In genomic region chr16:76406897-76407296, GRCm38 (mm10) we compare ENCODE assay signal across 10 mouse cellular contexts. TPM values are rescaled to one million over a fixed set of nuclear protein-coding genes. Genes with fewer than 3 reads are reported as not detected.
A peak's percentile ranks its signal among the peaks of the same experiment; 100 is the strongest.
DNase-seq lines count a peak whose midpoint lies in the region; ATAC-seq lines count a peak whose summit lies in the region.
"Had no signal": no experiment of that assay in that cellular context is flagged by ENCODE, and none has a peak within 500 bp of the region (broad histone marks: within the 10 kb centered on the region; RNA-seq: fewer than 3 reads in every experiment).

No protein-coding gene starts in this region.

- peak; percentile 90 for DNase-seq in heart, adult 11 months
- DNase-seq in heart, postnatal 14 days = no peak
- DNase-seq in lung, postnatal 10 days = no peak
- DNase-seq in forebrain, embryonic 10.5 days (ENCODE audit: extremely low spot score, low spot score) = no peak
- no peak for DNase-seq in T-cell, adult 2 months (ENCODE audit: low spot score)
- DNase-seq: cerebellum, adult 9-11 months had no signal

- 19% methylated on average over 7 of the region's 7 CpGs for WGBS in lung, embryonic 15.5 days
- WGBS in heart, embryonic 14.5 days = 39% methylated on average over 7 of the region's 7 CpGs
- WGBS in stomach, embryonic 15.5 days = 28% methylated on average over 7 of the region's 7 CpGs
- WGBS in forebrain, embryonic 10.5 days = 60% methylated on average over 7 of the region's 7 CpGs

- intact Hi-C loops in heart, postnatal 14 days (cut with DNase I) = no loop called here

- H3K4me3 ChIP-seq in lung, embryonic 15.5 days = no peak overlapping the region
- H3K4me3 ChIP-seq in heart, embryonic 14.5 days (ENCODE audit: control insufficient read depth in 1 of 2, insufficient read depth in 1 of 2, low read depth in 1 of 2, low read length in 2 of 2) = no peak overlapping the region
- no peak overlapping the region for H3K4me3 ChIP-seq in stomach, embryonic 15.5 days (replicated peaks)
- H3K4me3 ChIP-seq in forebrain, embryonic 10.5 days = no peak overlapping the region
- H3K4me3 ChIP-seq: myocyte had no signal

- H3K4me2 ChIP-seq in lung, embryonic 15.5 days = peak overlapping the region; percentile 26; the same call in 1 of the 2 replicates
- H3K4me2 ChIP-seq in heart, embryonic 14.5 days (ENCODE audit: low read length) = peak overlapping the region; percentile 19
- peak overlapping the region; percentile 34 for H3K4me2 ChIP-seq in stomach, embryonic 15.5 days

- no peak overlapping the region for H3K9ac ChIP-seq in lung, embryonic 15.5 days
- no peak overlapping the region for H3K9ac ChIP-seq in heart, embryonic 14.5 days (ENCODE audit: low read length)
- H3K9ac ChIP-seq in stomach, embryonic 15.5 days = no peak overlapping the region

- no peak overlapping the region for H3K27ac ChIP-seq in lung, embryonic 15.5 days
- H3K27ac ChIP-seq in heart, embryonic 14.5 days (replicated peaks in 1 of 2; ENCODE audit: control insufficient read depth in 1 of 2, insufficient read depth in 1 of 2, low read depth in 2 of 2, low read length in 2 of 2) = peak overlapping the region; percentile 21 to 44; a peak in 3 of 4 replicates
- no peak overlapping the region for H3K27ac ChIP-seq in stomach, embryonic 15.5 days
- no peak overlapping the region for H3K27ac ChIP-seq in forebrain, embryonic 10.5 days

- no peaks in the 10 kb centered on the region for H3K27me3 ChIP-seq in lung, embryonic 15.5 days
- no peaks in the 10 kb centered on the region for H3K27me3 ChIP-seq in heart, embryonic 14.5 days (ENCODE audit: control insufficient read depth, insufficient read depth, low read length)
- no peaks in the 10 kb centered on the region for H3K27me3 ChIP-seq in stomach, embryonic 15.5 days (replicated peaks)
- H3K27me3 ChIP-seq in forebrain, embryonic 10.5 days (ENCODE audit: poor library complexity, severe bottlenecking) = no peaks in the 10 kb centered on the region

- peaks cover 21% of the 10 kb centered on the region; the same call in 1 of the 2 replicates for H3K4me1 ChIP-seq in lung, embryonic 15.5 days
- H3K4me1 ChIP-seq in heart, embryonic 14.5 days (ENCODE audit: control insufficient read depth in 2 of 2, insufficient read depth in 2 of 2, low read length in 2 of 2) = peaks cover 4 to 12% of the 10 kb centered on the region in 2 experiments
- no peaks in the 10 kb centered on the region for H3K4me1 ChIP-seq in stomach, embryonic 15.5 days
- peaks cover 7% of the 10 kb centered on the region for H3K4me1 ChIP-seq in forebrain, embryonic 10.5 days

- H3K36me3 ChIP-seq in lung, embryonic 15.5 days = no peaks in the 10 kb centered on the region
- no peaks in the 10 kb centered on the region for H3K36me3 ChIP-seq in heart, embryonic 14.5 days (ENCODE audit: control insufficient read depth, insufficient read depth, low read length)
- no peaks in the 10 kb centered on the region for H3K36me3 ChIP-seq in stomach, embryonic 15.5 days
- no peaks in the 10 kb centered on the region for H3K36me3 ChIP-seq in forebrain, embryonic 10.5 days (replicated peaks)

- no peak for ATAC-seq in lung, embryonic 15.5 days (ENCODE audit: borderline replicate concordance, extremely low read depth, low FRiP score, low TSS enrichment)
- no peak for ATAC-seq in heart, embryonic 14.5 days (ENCODE audit: insufficient number of reproducible peaks, insufficient read depth, low FRiP score, low read depth)
- ATAC-seq in stomach, embryonic 15.5 days (ENCODE audit: insufficient read depth, low FRiP score, low read depth) = no peak

- no peaks in the 10 kb centered on the region for H3K9me3 ChIP-seq in lung, embryonic 15.5 days
- H3K9me3 ChIP-seq in heart, embryonic 14.5 days (ENCODE audit: control insufficient read depth, low read length) = no peaks in the 10 kb centered on the region
- H3K9me3 ChIP-seq in stomach, embryonic 15.5 days = no peaks in the 10 kb centered on the region
- no peaks in the 10 kb centered on the region for H3K9me3 ChIP-seq in forebrain, embryonic 10.5 days

RNA-seq across cellular contexts. Expression of gene Nrip1, which starts 33.3 kb away (rescaled TPM):
- total RNA-seq in heart, postnatal 14 days (2021) = 10 to 100 TPM; 28.7 to 29.2 TPM
- polyA plus RNA-seq in lung, embryonic 15.5 days (2015; fragmentation: Nextera tagmentation; extraction: Ambion mirVana) = 44.5 and 47.0 TPM in 2 replicates
- polyA plus RNA-seq in heart, embryonic 14.5 days (2014; fragmentation: Nextera tagmentation; extraction: Ambion mirVana) = 20.2 and 20.8 TPM in 2 replicates
- polyA plus RNA-seq in stomach, embryonic 15.5 days (2015; fragmentation: Nextera tagmentation; extraction: Ambion mirVana) = 39.2 and 44.2 TPM in 2 replicates
- polyA plus RNA-seq in forebrain, embryonic 10.5 days (2016; fragmentation: Nextera tagmentation; extraction: Ambion mirVana) = 38.5 and 45.5 TPM in 2 replicates

Comparison
In these comparisons a context has a peak if more than half of its experiments do, and no peak if none do; other contexts are left out.
1. H3K27ac ChIP-seq: peak in heart, embryonic 14.5 days (2 of 2); none in lung, embryonic 15.5 days (single experiment), stomach, embryonic 15.5 days (single experiment) and forebrain, embryonic 10.5 days (single experiment).
2. Peak in every context shown above with its lines, with median percentiles within 50 percentile points of each other: H3K4me2 ChIP-seq.